ENCODE assay signal across 8 mouse cellular contexts in genomic region chr5:139364260-139364910, GRCm38 (mm10). TPM values are rescaled to one million over a fixed set of nuclear protein-coding genes. Genes with fewer than 3 reads are reported as not detected.
A peak's percentile ranks its signal among the peaks of the same experiment; 100 is the strongest.
DNase-seq lines count a peak whose midpoint lies in the region; ATAC-seq lines count a peak whose summit lies in the region.

No protein-coding gene starts in this region.

- ATAC-seq in common myeloid progenitor, adult 5-6 weeks (replicated peaks; ENCODE audit: low read depth, poor library complexity, severe bottlenecking), result peak; percentile 67
- ATAC-seq in inflammation-experienced regulatory T-cells, adult 6 months, result peak; percentile 80
- ATAC-seq in megakaryocyte progenitor cell, adult 5-6 weeks (replicated peaks; ENCODE audit: poor library complexity), result peak; percentile 71

- intact Hi-C loops in left cerebral cortex, postnatal 10 days (cut with DNase I), result loop anchor here (5.0 kb wide), 3 partner anchors 33 to 103 kb away; no protein-coding TSS in a partner anchor

- peak; percentile 86 for DNase-seq in ZHBTc4 (ENCODE audit: low read depth, low spot score)
- DNase-seq in gastrocnemius, postnatal 10 days, result peak; percentile 93
- DNase-seq in left cerebral cortex, postnatal 10 days (ENCODE audit: extremely low spot score in 1 of 2, low spot score in 2 of 2), result peak; percentile 89
- DNase-seq in right cerebral cortex, postnatal 10 days (ENCODE audit: low spot score in 2 of 2), result peak; percentile 91 to 93
- peak; percentile 91 for DNase-seq in urinary bladder, postnatal 25 days (ENCODE audit: low spot score)

RNA-seq across cellular contexts. Expression of gene Cyp2w1, which starts 12.0 kb away (rescaled TPM):
- not detected in 2 replicates for total RNA-seq in common myeloid progenitor, adult 5-6 weeks (2017)
- total RNA-seq in gastrocnemius, postnatal 10 days (2021), result not detected
- not detected for polyA plus RNA-seq in inflammation-experienced regulatory T-cells, adult 6 months (2017; shearing (Covaris generic))
- not detected for total RNA-seq in left cerebral cortex, postnatal 10 days (2021)
- not detected in 2 replicates for total RNA-seq in megakaryocyte progenitor cell, adult 5-6 weeks (2015)
- total RNA-seq in megakaryocyte progenitor cell, adult 5-6 weeks (2017), result not detected in 2 replicates

RNA-seq across cellular contexts. Expression of gene Gpr146, which starts 13.1 kb away (rescaled TPM):
- 4.9 and 5.4 TPM in 2 replicates for total RNA-seq in common myeloid progenitor, adult 5-6 weeks (2017)
- 10 to 100 TPM; 13.0 to 19.0 TPM for total RNA-seq in gastrocnemius, postnatal 10 days (2021)
- polyA plus RNA-seq in inflammation-experienced regulatory T-cells, adult 6 months (2017; shearing (Covaris generic)), result 1 to 10 TPM; 3.9 to 5.8 (median 5.2) TPM
- total RNA-seq in left cerebral cortex, postnatal 10 days (2021), result 1 to 10 TPM; 5.7 to 7.5 TPM
- total RNA-seq in megakaryocyte progenitor cell, adult 5-6 weeks (2015), result 6.0 and 6.3 TPM in 2 replicates
- total RNA-seq in megakaryocyte progenitor cell, adult 5-6 weeks (2017), result 5.7 and 6.7 TPM in 2 replicates

RNA-seq across cellular contexts. Expression of gene Cox19, which starts 13.2 kb away (rescaled TPM):
- total RNA-seq in common myeloid progenitor, adult 5-6 weeks (2017), result 10.9 and 17.8 TPM in 2 replicates
- total RNA-seq in gastrocnemius, postnatal 10 days (2021), result 10 to 100 TPM; 72.0 to 76.4 TPM
- 10 to 100 TPM; 52.5 to 66.7 (median 65.2) TPM for polyA plus RNA-seq in inflammation-experienced regulatory T-cells, adult 6 months (2017; shearing (Covaris generic))
- total RNA-seq in left cerebral cortex, postnatal 10 days (2021), result 10 to 100 TPM; 75.2 to 90.2 TPM
- 30.3 and 32.1 TPM in 2 replicates for total RNA-seq in megakaryocyte progenitor cell, adult 5-6 weeks (2015)
- 27.1 and 29.3 TPM in 2 replicates for total RNA-seq in megakaryocyte progenitor cell, adult 5-6 weeks (2017)

RNA-seq across cellular contexts. Expression of gene Adap1, which starts 39.0 kb away (rescaled TPM):
- total RNA-seq in common myeloid progenitor, adult 5-6 weeks (2017), result 15.8 and 25.8 TPM in 2 replicates
- total RNA-seq in gastrocnemius, postnatal 10 days (2021), result 1 to 10 TPM; 2.2 to 2.6 TPM
- 10 to 100 TPM in 1 of 3 experiments, 1 to 10 TPM in 2; 3.0 to 13.5 (median 3.7) TPM for polyA plus RNA-seq in inflammation-experienced regulatory T-cells, adult 6 months (2017; shearing (Covaris generic))
- total RNA-seq in left cerebral cortex, postnatal 10 days (2021), result 100 to 1,000 TPM; 370 to 382 TPM
- 23.8 and 27.4 TPM in 2 replicates for total RNA-seq in megakaryocyte progenitor cell, adult 5-6 weeks (2015)
- total RNA-seq in megakaryocyte progenitor cell, adult 5-6 weeks (2017), result 29.9 and 47.0 TPM in 2 replicates

RNA-seq across cellular contexts. Expression of gene C130050O18Rik, which starts 40.7 kb away (rescaled TPM):
- 0.53 and 1.6 TPM in 2 replicates for total RNA-seq in common myeloid progenitor, adult 5-6 weeks (2017)
- total RNA-seq in gastrocnemius, postnatal 10 days (2021), result 1 to 10 TPM; 1.0 to 1.5 TPM
- polyA plus RNA-seq in inflammation-experienced regulatory T-cells, adult 6 months (2017; shearing (Covaris generic)), result not detected
- under 1 TPM; 0.24 to 0.28 TPM for total RNA-seq in left cerebral cortex, postnatal 10 days (2021)
- 1.8 and 2.3 TPM in 2 replicates for total RNA-seq in megakaryocyte progenitor cell, adult 5-6 weeks (2015)
- 1.3 and 2.1 TPM in 2 replicates for total RNA-seq in megakaryocyte progenitor cell, adult 5-6 weeks (2017)

Comparison
In these comparisons a context has a peak if more than half of its experiments do, and no peak if none do; other contexts are left out.
1. Peak in every context shown above with its lines: DNase-seq and ATAC-seq.